Mouse (Mus musculus) olfactory bulb, adult 2 months (tissue): ENCODE data around the gene Tbata.

ENCODE experiments used
- CTCF ChIP-seq: fragments of 200-500 bp; IDR thresholded peaks from 2 replicates; pipeline ENCODE4 v1.5.1; 2012; ENCODE audit warnings: low read depth, mild to moderate bottlenecking, low read length, moderate library complexity; ENCODE audit not compliant: insufficient read depth
- POLR2A ChIP-seq: fragments of 200-500 bp; IDR thresholded peaks from 2 replicates; pipeline ENCODE4 v1.6.1; 2012; ENCODE audit warnings: mild to moderate bottlenecking, low read depth, low read length, moderate library complexity; ENCODE audit not compliant: insufficient read depth

- TF ChIP-seq POLR2A (no peak), CTCF (no peak)
Measured at GRCm38 (mm10) chr10:61215658-61216057, 43.9 kb downstream of the Tbata start.
